ENCODE assay signal across 22 mouse cellular contexts in the genomic region with DNA sequence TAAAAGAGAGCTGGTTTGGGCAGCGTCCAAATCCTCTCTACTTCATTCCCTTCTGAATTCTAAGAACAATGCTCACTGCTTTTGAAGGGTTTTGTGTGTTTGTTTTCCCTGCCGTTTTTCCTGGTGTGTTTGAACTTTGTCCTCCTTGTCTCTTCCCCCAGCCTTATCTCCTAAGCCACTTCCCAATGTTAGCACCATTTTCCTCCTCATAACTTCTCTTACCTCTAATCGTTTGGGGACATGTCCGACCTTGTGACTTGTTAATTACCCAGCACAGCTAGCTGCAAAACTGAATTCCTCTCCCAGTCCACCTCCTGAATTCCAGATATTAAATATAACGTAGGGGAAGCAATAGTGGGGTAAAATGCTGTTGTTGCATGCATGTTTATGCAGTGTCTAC. TPM values are rescaled to one million over a fixed set of nuclear protein-coding genes. Genes with fewer than 3 reads are reported as not detected.
A peak's percentile ranks its signal among the peaks of the same experiment; 100 is the strongest.
DNase-seq lines count a peak whose midpoint lies in the region; ATAC-seq and TF ChIP-seq lines count a peak whose summit lies in the region.
"Had no signal": no experiment of that assay in that cellular context is flagged by ENCODE, and none has a peak within 500 bp of the region (broad histone marks: within the 10 kb centered on the region; RNA-seq: fewer than 3 reads in every experiment).

No protein-coding gene starts in this region.

- H3K4me3 ChIP-seq in cerebellum, adult 2 months (replicated peaks; ENCODE audit: insufficient read depth, low read depth, low read length) = no peak overlapping the region
- H3K4me3 ChIP-seq in lung, embryonic 14.5 days (ENCODE audit: low read depth, low read length) = no peak overlapping the region
- H3K4me3 ChIP-seq: embryonic facial prominence, embryonic 12.5 days; embryonic facial prominence, embryonic 15.5 days; hindbrain, embryonic 10.5 days; hindbrain, embryonic 13.5 days had no signal

- H3K9ac ChIP-seq in lung, embryonic 14.5 days = no peak overlapping the region
- H3K9ac ChIP-seq: embryonic facial prominence, embryonic 12.5 days; embryonic facial prominence, embryonic 15.5 days; hindbrain, embryonic 13.5 days had no signal

- WGBS in cerebellum, adult 2 months = 66% methylated on average over 5 of the region's 5 CpGs
- 38% methylated on average over 5 of the region's 5 CpGs for WGBS in lung, embryonic 14.5 days

- H3K4me2 ChIP-seq in lung, embryonic 14.5 days = no peak overlapping the region
- H3K4me2 ChIP-seq: embryonic facial prominence, embryonic 12.5 days; embryonic facial prominence, embryonic 15.5 days; hindbrain, embryonic 13.5 days had no signal

- H3K36me3 ChIP-seq in lung, embryonic 14.5 days (ENCODE audit: insufficient read depth) = no peaks in the 10 kb centered on the region
- H3K36me3 ChIP-seq: embryonic facial prominence, embryonic 12.5 days; embryonic facial prominence, embryonic 15.5 days; hindbrain, embryonic 10.5 days; hindbrain, embryonic 13.5 days had no signal

- ATAC-seq in lung, embryonic 14.5 days (ENCODE audit: insufficient read depth) = no peak
- ATAC-seq: activated CD4-positive, CD25-positive, alpha-beta regulatory T cell, adult 4 months; forebrain, embryonic 16.5 days; hindbrain, embryonic 16.5 days had no signal

- no peaks in the 10 kb centered on the region for H3K27me3 ChIP-seq in cerebellum, adult 2 months (ENCODE audit: control insufficient read depth, insufficient read depth, low read length)
- H3K27me3 ChIP-seq in lung, embryonic 14.5 days (ENCODE audit: insufficient read depth, low read length) = no peaks in the 10 kb centered on the region
- H3K27me3 ChIP-seq: embryonic facial prominence, embryonic 12.5 days; embryonic facial prominence, embryonic 15.5 days; hindbrain, embryonic 13.5 days had no signal

- H3K4me1 ChIP-seq in cerebellum, adult 2 months (ENCODE audit: control insufficient read depth, insufficient read depth, low read length) = peaks cover 9% of the 10 kb centered on the region
- H3K4me1 ChIP-seq in lung, embryonic 14.5 days (ENCODE audit: insufficient read depth) = no peaks in the 10 kb centered on the region
- H3K4me1 ChIP-seq: embryonic facial prominence, embryonic 12.5 days; embryonic facial prominence, embryonic 15.5 days; hindbrain, embryonic 10.5 days; hindbrain, embryonic 13.5 days had no signal

- peak overlapping the region; percentile 19; the same call in 1 of the 2 replicates for H3K27ac ChIP-seq in cerebellum, adult 2 months (ENCODE audit: insufficient read depth, low read length)
- H3K27ac ChIP-seq in lung, embryonic 14.5 days (ENCODE audit: low read depth) = no peak overlapping the region
- H3K27ac ChIP-seq: embryonic facial prominence, embryonic 12.5 days; embryonic facial prominence, embryonic 15.5 days; hindbrain, embryonic 10.5 days; hindbrain, embryonic 13.5 days had no signal

- no peaks in the 10 kb centered on the region for H3K9me3 ChIP-seq in lung, embryonic 14.5 days (ENCODE audit: low read depth, low read length)
- H3K9me3 ChIP-seq: embryonic facial prominence, embryonic 12.5 days; embryonic facial prominence, embryonic 15.5 days; hindbrain, embryonic 10.5 days; hindbrain, embryonic 13.5 days had no signal

- TF ChIP-seq POLR2A in cerebellum, adult 2 months (IDR thresholded peaks at IDR 0.05; ENCODE audit: borderline replicate concordance, insufficient read depth, low read length) = no peak

- no peak for TF ChIP-seq CTCF in cerebellum, adult 2 months (IDR thresholded peaks at IDR 0.05; ENCODE audit: borderline replicate concordance, insufficient read depth, low read depth, low read length)
- TF ChIP-seq CTCF in lung, embryonic 14.5 days (IDR thresholded peaks at IDR 0.05; ENCODE audit: low read depth) = no peak

- DNase-seq in cerebellum, adult 2 months = no peak
- no peak for DNase-seq in cerebellum, adult 11 months
- peak; percentile 39 for DNase-seq in lung, embryonic 14.5 days
- no peak for DNase-seq in lung, postnatal 4 days
- peak; percentile 59 for DNase-seq in yolk sac, embryonic 10.5 days (ENCODE audit: low spot score)
- DNase-seq in gastrocnemius, adult 8-10 months (ENCODE audit: low spot score in 2 of 2) = no peak
- DNase-seq: adrenal gland, adult 8-10 months; adrenal gland, postnatal 25 days; cerebellum, adult 9-11 months; cerebellum, postnatal 25 days; gastrocnemius, postnatal 14 days; heart, adult 18-20 months; kidney, adult 11 months had no signal

RNA-seq across cellular contexts. Expression of a gene that starts 6.2 kb away (rescaled TPM):
- 3.0 and 3.5 TPM in 2 replicates for polyA plus RNA-seq in cerebellum, adult 2 months (2012; rRNA removed)
- polyA plus RNA-seq in lung, embryonic 14.5 days (2014; fragmentation: Nextera tagmentation; extraction: Ambion mirVana) = 43.5 and 43.9 TPM in 2 replicates
- 1 to 10 TPM; 3.0 to 4.3 (median 3.8) TPM for total RNA-seq in gastrocnemius, adult 8-10 months (2022)

RNA-seq across cellular contexts. Expression of a gene that starts 24.5 kb away (rescaled TPM):
- 0.54 and 0.81 TPM in 2 replicates for polyA plus RNA-seq in cerebellum, adult 2 months (2012; rRNA removed)
- polyA plus RNA-seq in lung, embryonic 14.5 days (2014; fragmentation: Nextera tagmentation; extraction: Ambion mirVana) = 1.2 and 1.6 TPM in 2 replicates
- total RNA-seq in gastrocnemius, adult 8-10 months (2022) = not detected
- total RNA-seq: common myeloid progenitor, adult 5-6 weeks; gastrocnemius, adult 18-20 months; heart, adult 18-20 months had no signal

Comparison
In these comparisons a context has a peak if more than half of its experiments do, and no peak if none do; other contexts are left out.
1. DNase-seq: peak in lung, embryonic 14.5 days (single experiment) and yolk sac, embryonic 10.5 days (single experiment); none in cerebellum, adult 2 months (0 of 2), cerebellum, adult 11 months (single experiment), lung, postnatal 4 days (0 of 2) and gastrocnemius, adult 8-10 months (0 of 2).